Mouse (Mus musculus): ENCODE results near the gene Fam78b.

DNA sequence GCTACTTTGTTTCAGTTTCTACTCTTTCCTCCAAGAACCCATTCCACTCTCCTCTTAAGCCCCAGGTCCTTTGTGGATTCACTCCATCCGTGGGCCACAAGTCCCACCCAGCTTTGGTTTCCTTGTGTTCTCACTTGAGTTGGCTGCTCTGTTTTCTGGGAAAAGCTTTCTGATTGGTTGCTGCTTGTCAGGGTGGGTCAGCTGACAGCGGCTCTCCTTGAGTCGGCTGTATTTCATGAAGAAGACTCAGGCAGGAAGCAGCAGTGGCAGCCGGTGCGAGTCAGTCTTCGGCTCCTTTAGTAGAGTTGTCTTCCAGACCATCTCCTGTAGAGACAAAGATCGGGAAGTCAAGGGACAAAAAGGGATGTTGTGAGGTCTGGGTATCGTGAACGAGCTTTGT is 101.3 kb downstream of the Fam78b start:
- TF ChIP-seq POLR2A (IDR thresholded peaks at IDR 0.05; ENCODE audit: extremely low read depth, insufficient read depth, low read length), result no peak
- no peak for TF ChIP-seq CTCF (IDR thresholded peaks at IDR 0.05; ENCODE audit: extremely low read depth, insufficient read depth, low read length)
